Mouse (Mus musculus): ENCODE measurements at regions not wholly inside any gene's neighbourhood (a gene's known extent, or its start where the extent isn't known, plus 50 kb on each side); places are given as distances from the start of the nearest gene placed in this dataset.

DNA sequence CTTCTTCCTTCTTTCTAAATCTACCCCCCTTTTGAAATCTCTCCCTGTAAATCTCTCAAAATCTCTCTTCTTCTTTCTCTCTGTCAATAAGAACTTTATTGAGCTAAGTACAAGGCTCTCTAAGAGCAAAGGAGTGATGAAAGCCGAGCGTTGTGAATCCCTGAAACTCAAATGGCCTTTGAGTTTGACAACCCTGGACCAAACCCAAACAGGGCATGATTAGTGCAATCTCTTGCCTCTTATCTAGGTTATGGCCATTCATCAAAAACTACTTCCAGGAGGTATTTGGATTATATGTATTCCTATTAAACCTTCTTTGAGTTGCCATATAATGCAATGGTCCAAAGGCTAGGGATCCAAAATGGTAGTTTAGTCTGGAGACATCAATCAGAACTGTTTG lies 304.0 kb downstream of the Inhba start:
- DNase-seq (ENCODE audit: low spot score in 2 of 2): no peak

DNA sequence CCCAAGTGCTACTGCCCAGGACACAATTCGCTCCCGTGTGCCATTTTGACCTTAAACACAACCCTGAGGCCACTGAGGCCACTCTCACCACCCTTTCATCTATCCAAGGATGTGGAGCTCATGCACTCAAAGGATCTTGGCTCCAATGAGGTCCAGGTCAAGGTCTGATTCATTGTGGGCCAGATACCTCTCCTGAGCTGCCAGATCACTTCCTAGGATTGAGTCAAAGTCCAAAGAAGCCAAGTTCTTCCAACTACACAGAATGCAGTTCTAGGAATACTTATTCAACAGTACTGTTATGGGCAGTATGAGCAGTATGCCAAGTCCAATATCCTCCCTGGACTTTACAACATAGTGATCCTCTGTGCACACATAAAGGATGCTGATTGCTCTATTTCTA lies 304.9 kb downstream of the Inhba start:
- no peak for DNase-seq (ENCODE audit: low spot score in 2 of 2)

DNA sequence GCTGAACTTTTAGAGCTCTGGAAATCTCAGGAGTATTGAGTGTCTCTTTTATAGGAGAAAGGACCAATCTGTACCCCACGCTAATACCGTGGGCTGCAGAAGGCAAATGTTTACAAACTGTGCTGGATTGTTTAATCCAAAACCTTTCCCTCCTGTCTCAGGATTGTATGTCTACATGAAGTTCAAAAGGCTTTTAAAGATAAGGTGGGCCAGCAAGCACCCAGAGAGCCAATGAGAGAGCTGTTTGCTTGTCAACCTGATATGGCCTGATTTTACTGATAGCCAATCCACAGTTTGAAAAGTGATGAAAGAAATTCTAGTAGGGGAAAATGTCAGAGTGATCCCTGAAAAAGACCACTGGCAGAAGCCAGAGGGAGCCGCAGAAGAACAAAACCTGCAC lies 305.8 kb downstream of the Inhba start:
- DNase-seq (ENCODE audit: low spot score in 2 of 2): no peak

DNA sequence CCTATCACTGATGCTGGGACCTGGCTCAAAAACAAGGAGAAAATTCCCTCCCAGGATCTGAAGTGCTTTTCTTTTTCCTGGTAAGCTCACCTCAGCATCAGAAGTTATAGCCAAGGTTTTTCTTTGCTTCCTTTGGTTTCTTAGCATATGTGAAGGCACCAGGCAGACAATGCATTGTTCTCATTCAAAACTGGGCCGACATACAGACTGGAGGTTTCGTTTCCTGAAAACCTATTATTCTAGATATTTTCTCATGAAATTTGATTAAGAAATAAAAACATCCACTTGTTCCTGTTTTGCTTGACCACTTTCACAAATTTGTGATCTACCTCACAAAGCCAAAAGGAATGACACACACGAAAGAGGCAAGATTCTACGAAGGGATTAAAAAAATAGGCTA lies 308.7 kb downstream of the Inhba start:
- no peak for DNase-seq (ENCODE audit: low spot score in 2 of 2)

GRCm38 (mm10) chr13:16325661-16326060 lies 314.0 kb downstream of the Inhba start:
- DNase-seq (ENCODE audit: low spot score in 2 of 2): no peak

DNA sequence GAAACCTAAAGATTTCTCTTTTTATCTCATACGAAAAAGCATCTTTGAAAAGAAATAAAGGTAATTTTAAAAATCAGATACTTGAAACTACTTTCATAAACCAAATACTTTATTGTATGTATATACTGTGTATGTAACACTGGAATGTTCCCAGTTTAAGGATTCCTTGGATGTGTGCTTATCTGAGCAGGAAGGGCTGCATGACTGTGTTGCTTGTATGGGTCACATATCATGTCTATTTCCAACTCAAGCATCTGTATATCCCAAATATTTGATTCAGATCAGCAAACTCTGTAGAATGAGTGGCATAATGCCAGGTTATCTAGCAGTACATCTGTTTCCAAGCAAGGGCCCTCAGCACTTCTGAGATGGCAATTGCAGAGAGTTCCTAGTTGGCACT lies 330.1 kb downstream of the Inhba start:
- no peak for DNase-seq (ENCODE audit: low spot score in 2 of 2)

GRCm38 (mm10) chr13:16342171-16342570 lies 330.5 kb downstream of the Inhba start:
- DNase-seq (ENCODE audit: low spot score in 2 of 2): no peak

GRCm38 (mm10) chr13:16343280-16343945 lies 331.8 kb downstream of the Inhba start:
- no peak for DNase-seq (ENCODE audit: low spot score in 2 of 2)

GRCm38 (mm10) chr13:16349353-16349752 lies 337.7 kb downstream of the Inhba start:
- DNase-seq (ENCODE audit: low spot score in 2 of 2): no peak

DNA sequence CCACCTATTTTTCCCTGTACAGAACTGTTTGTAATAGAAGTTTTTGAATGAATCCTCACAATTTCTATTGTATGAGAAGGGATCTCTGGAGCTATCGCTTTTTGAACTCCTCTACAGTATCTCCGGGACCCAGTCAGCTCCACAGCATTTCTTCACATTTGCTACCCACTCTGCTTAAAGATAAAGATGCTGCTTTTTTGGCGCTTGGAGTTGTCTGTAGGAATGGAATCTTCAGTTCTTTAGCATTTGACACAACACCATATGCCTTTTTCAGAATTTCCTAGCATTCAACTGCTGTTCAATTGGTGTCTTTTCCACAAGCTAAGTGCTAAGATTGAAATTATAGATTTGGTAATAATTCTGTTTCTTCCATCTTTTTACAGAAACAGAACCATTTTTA lies 338.4 kb downstream of the Inhba start:
- peak in 1 of 2 experiments; percentile 17 for DNase-seq (ENCODE audit: low spot score in 2 of 2)

- DNase-seq (ENCODE audit: low spot score in 2 of 2): peak in 1 of 2 experiments; percentile 27
Measured at GRCm38 (mm10) chr13:16355316-16355715, 343.7 kb downstream of the Inhba start.

DNA sequence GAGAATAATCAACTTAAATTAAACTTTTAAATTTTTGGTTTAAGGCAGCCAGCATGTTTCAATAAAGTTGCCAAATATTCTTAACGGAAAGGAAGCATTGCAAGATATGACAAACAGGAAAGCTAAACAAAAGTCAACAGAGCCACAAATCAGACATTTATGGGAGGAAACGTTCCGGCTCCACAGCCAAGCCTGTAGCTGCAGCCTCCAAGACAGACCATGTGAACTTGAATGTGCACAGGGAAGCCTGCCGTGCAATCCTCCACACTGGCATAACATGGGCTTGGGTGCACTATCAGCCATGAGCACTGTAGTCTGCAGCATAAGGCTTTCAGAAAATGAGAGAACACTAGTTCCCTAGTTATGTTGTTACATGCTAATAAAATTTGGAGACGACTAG lies 367.8 kb downstream of the Inhba start:
- no peak for DNase-seq (ENCODE audit: low spot score in 2 of 2)

GRCm38 (mm10) chr13:16379949-16380348 lies 368.3 kb downstream of the Inhba start:
- DNase-seq (ENCODE audit: low spot score in 2 of 2): no peak

GRCm38 (mm10) chr13:16382936-16383511 lies 371.4 kb downstream of the Inhba start:
- peak in 1 of 2 experiments; percentile 37 for DNase-seq (ENCODE audit: low spot score in 2 of 2)

DNA sequence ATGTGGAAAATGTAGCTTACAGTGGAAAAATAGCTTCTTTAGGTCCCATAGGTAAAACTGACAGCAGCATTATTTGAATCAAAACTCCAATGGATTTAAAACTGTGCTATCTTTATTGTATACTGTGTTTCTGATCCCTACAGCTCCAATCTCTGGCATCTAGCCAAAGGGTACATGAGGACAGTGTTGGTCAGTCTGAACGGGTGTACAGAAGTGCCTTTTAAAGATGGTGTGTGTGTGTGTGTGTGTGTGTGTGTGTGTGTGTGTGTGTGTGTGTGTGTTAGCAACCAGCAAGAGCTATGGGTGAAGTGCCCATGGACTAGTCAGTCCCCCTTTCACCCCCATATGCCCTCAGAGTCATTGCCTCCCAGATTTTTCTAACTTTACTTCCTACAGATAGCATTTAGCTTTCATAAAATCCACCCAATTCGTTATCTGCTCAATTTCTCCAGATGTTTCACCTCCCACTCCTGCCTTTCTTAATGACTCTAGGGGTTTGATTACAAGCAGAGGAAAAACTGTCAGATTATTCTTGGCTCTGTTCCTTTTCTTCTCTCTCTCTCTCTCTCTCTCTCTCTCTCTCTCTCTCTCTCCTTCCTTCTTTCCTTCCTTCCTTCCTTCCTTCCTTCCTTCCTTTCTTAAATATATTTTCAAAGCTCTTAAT lies 404.8 kb downstream of the Inhba start:
- DNase-seq (ENCODE audit: low spot score in 2 of 2): no peak

DNA sequence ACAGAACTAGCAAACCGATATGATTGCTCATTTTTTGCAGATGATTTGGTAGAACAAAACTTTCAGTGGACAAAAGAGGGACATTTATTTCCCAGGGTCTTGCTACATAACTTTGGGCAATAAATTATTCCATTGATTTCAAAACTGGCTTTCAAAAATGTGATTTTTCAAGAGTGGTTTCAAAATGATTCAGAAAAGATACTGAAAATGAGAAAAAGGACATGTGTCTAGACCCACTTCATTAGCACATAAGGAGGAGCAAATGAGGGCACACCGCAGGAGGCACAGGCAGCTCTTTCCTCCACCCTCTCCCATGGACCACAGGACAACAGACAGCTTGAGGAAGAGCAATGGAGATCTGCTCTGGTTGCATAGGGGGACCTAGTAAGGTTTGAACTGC lies 412.5 kb downstream of the Inhba start:
- DNase-seq (ENCODE audit: low spot score in 2 of 2): no peak

DNA sequence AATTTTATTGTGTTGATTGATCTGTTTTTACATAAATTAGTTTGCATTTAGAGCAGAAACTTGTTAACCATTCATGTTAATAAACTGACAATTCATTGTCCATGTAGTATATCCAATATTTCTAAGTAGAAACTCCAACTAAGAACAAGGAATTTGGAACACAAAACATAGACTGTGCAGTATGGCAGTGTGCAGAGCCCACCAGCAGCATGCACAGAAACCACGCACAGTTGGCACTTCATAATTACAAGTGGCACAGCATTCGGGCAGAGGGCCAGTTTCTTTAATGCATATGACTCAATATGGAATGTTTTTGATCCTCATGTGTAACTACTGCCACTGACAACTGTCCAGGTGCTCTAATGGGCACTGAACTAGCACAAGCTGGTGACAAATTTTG lies 423.8 kb downstream of the Inhba start:
- DNase-seq (ENCODE audit: low spot score in 2 of 2): no peak

- DNase-seq (ENCODE audit: low spot score in 2 of 2): no peak
Measured at GRCm38 (mm10) chr13:16453234-16453633, 441.6 kb downstream of the Inhba start.

DNA sequence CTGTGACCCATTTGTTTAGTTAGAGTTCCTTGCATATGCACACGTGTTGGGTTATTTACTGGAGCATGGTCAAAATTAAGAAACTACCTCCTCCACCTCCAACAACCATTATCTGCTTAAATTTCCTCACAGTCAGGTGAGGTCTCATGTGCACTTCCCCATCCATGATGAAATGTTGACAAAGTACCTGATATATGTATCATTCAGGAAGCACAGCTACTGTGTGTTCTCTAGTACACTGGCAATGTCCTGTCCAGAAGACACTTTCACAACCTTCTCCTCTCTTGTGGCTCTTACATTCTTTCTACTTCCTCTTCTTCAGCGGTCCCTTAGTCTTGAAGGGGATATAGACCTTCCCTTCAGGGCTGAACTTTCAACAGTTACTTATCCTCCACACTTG lies 448.1 kb downstream of the Inhba start:
- DNase-seq (ENCODE audit: low spot score in 2 of 2): no peak

DNA sequence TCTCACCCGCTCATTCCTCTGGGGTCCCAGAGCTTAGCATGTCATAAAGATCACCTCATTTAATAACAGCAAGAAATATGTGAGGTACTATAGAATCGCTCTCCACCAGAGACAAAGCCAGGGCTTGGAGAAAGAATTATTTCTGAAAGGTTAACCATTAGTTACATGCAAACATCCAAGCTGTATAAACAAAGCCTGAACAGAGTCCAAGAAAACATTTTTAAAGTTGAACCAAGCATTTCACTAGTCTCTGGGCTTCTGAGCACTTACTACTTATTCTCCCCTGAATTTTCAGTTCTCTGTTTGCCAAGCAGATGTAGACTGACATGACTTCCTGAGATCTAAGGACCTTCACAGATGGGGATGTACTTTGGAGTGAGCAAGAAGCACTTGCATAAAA lies 450.0 kb downstream of the Inhba start:
- DNase-seq (ENCODE audit: low spot score in 2 of 2): no peak

DNA sequence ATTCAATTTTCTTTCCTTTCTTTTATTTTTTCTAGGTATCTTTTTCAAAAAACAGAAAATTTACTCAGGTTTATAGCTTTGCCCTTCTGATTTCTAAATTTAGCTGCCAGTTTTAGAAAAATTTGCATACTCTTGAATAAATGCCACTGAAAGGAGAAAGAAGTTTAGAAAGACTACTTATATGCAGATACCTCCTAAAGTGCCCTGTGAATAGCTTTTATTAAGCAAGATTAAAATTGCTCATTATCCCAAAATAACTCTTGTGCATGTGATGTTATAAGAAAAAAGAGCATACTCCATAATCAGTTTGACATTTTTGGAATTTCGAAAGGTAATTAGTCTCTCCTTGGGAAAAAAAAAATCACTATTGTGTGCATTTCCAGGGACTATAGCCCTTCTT lies 453.2 kb downstream of the Inhba start:
- DNase-seq (ENCODE audit: low spot score in 2 of 2): no peak

GRCm38 (mm10) chr13:16465317-16465716 lies 453.7 kb downstream of the Inhba start:
- DNase-seq (ENCODE audit: low spot score in 2 of 2): no peak

DNA sequence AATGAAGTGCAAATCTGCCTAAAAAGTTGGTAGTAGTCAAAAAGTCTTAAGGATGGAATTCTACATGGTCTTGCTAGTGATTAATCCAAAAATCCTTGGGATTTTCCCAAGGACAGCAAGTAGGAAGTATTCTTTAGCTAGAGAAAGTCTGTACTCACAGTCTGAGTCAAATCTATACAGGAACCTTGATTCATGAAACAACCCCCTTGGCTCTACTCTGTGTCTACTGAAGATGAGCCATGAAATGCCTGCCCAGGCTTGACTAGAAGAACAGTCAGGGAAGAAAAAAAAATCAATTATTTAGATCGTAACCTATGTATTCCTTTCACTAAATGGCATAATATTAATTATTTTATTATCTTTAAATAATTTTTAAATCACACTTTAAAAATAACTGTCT lies 454.2 kb downstream of the Inhba start:
- DNase-seq (ENCODE audit: low spot score in 2 of 2): no peak
